Mouse (Mus musculus): ENCODE measurements at regions not wholly inside any gene's neighbourhood (a gene's known extent, or its start where the extent isn't known, plus 50 kb on each side); places are given as distances from the start of the nearest gene placed in this dataset.

GRCm38 (mm10) chr15:85634322-85635141 is 52.3 kb upstream of the Wnt7b start:
- peak; percentile 100 for DNase-seq (ENCODE audit: low spot score)

GRCm38 (mm10) chr15:85635425-85635824 is 53.2 kb upstream of the Wnt7b start:
- no peak for DNase-seq (ENCODE audit: low spot score)

- no peak for DNase-seq (ENCODE audit: low spot score)
These were observed 57.3 kb upstream of the Wnt7b start for GRCm38 (mm10) chr15:85639566-85639965.

GRCm38 (mm10) chr15:85641120-85642080 is 59.1 kb upstream of the Wnt7b start:
- no peak for DNase-seq (ENCODE audit: low spot score)

- no peak for DNase-seq (ENCODE audit: low spot score)
These were observed 63.1 kb upstream of the Wnt7b start for GRCm38 (mm10) chr15:85645396-85645795.

GRCm38 (mm10) chr15:85645971-85646638 is 63.8 kb upstream of the Wnt7b start:
- DNase-seq (ENCODE audit: low spot score): peak; percentile 54

- DNase-seq (ENCODE audit: low spot score): no peak
These were observed 64.5 kb upstream of the Wnt7b start for GRCm38 (mm10) chr15:85646639-85647277.

- DNase-seq (ENCODE audit: low spot score): no peak
These were observed 65.3 kb upstream of the Wnt7b start for GRCm38 (mm10) chr15:85647593-85647992.

GRCm38 (mm10) chr15:85650241-85650640 is 68.0 kb upstream of the Wnt7b start:
- DNase-seq (ENCODE audit: low spot score): no peak

GRCm38 (mm10) chr15:85651718-85652420 is 69.6 kb upstream of the Wnt7b start:
- no peak for DNase-seq (ENCODE audit: low spot score)

GRCm38 (mm10) chr15:85652431-85652830 is 70.2 kb upstream of the Wnt7b start:
- DNase-seq (ENCODE audit: low spot score): no peak

GRCm38 (mm10) chr15:85652871-85653337 is 70.6 kb upstream of the Wnt7b start:
- no peak for DNase-seq (ENCODE audit: low spot score)

- DNase-seq (ENCODE audit: low spot score): no peak
These were observed 71.4 kb upstream of the Wnt7b start for GRCm38 (mm10) chr15:85653421-85654401.

- no peak for DNase-seq (ENCODE audit: low spot score)
These were observed 72.5 kb upstream of the Wnt7b start for GRCm38 (mm10) chr15:85654791-85655190.

- no peak for DNase-seq (ENCODE audit: low spot score)
These were observed 73.5 kb upstream of the Wnt7b start for GRCm38 (mm10) chr15:85655751-85656167.

GRCm38 (mm10) chr15:85656852-85657251 is 74.6 kb upstream of the Wnt7b start:
- DNase-seq (ENCODE audit: low spot score): no peak

GRCm38 (mm10) chr15:85657441-85657989 is 75.2 kb upstream of the Wnt7b start:
- no peak for DNase-seq (ENCODE audit: low spot score)

GRCm38 (mm10) chr15:85658101-85658885 is 76.0 kb upstream of the Wnt7b start:
- DNase-seq (ENCODE audit: low spot score): no peak
